Mouse (Mus musculus) heart, postnatal 25 days (tissue): ENCODE data around the gene Tmem247. TPM values are rescaled to one million over a fixed set of nuclear protein-coding genes. Genes with fewer than 3 reads are reported as not detected.

ENCODE experiments used
- DNase-seq: peaks from one replicate; pipeline ENCODE4 v3.0.0; 2022; ENCODE audit warnings: low spot score
- intact Hi-C: fragments of 180-260 bp; cut with DNase I; formaldehyde crosslinking; loops from one replicate; pipeline ENCODE4 v1.15.1; 2025
- total RNA-seq, 2 experiments: library from RNA; stranded (reverse); gene quantifications; 2 replicates each; pipeline ENCODE4 v1.2.3; 2021

Tmem247 gene
- total RNA-seq: not detected

- intact Hi-C loops: loop anchor here (5.0 kb wide), 1 partner anchor 90 kb away; no protein-coding TSS in a partner anchor
- DNase-seq: no peak
These were observed at the start of gene Tmem247 for GRCm38 (mm10) chr17:86917048-86917447. Tmem247 (plus strand) TSS chr17:86917348.

- intact Hi-C loops: no loop called here
- no peak for DNase-seq
These were observed 46.6 kb upstream of the Tmem247 start for GRCm38 (mm10) chr17:86870586-86870985.

GRCm38 (mm10) chr17:86872643-86873042 lies 44.5 kb upstream of the Tmem247 start:
- intact Hi-C loops: no loop called here
- DNase-seq: no peak

GRCm38 (mm10) chr17:86876940-86877339 lies 40.2 kb upstream of the Tmem247 start:
- DNase-seq: no peak
- intact Hi-C loops: no loop called here

- intact Hi-C loops: no loop called here
- no peak for DNase-seq
These were observed 39.4 kb upstream of the Tmem247 start for GRCm38 (mm10) chr17:86877747-86878146.

GRCm38 (mm10) chr17:86880056-86880455 lies 37.1 kb upstream of the Tmem247 start:
- intact Hi-C loops: no loop called here

GRCm38 (mm10) chr17:86880461-86881044 lies 36.6 kb upstream of the Tmem247 start:
- DNase-seq: no peak
- intact Hi-C loops: no loop called here

More at GRCm38 (mm10) chr17:86880056-86880455, 37.1 kb upstream of the Tmem247 start:
- DNase-seq: no peak

- intact Hi-C loops: no loop called here
- DNase-seq: no peak
These were observed 22.0 kb upstream of the Tmem247 start for GRCm38 (mm10) chr17:86895191-86895590.

GRCm38 (mm10) chr17:86897486-86898165 lies 19.5 kb upstream of the Tmem247 start:
- intact Hi-C loops: loop anchor here (1.0 kb wide), 1 partner anchor 16 kb away; no protein-coding TSS in a partner anchor
- DNase-seq: no peak

GRCm38 (mm10) chr17:86899821-86900220 lies 17.3 kb upstream of the Tmem247 start:
- intact Hi-C loops: loop anchor here (10.0 kb wide), 1 partner anchor 145 kb away; the partner anchor contains the start of gene Epas1
- DNase-seq: no peak

- intact Hi-C loops: loop anchor here (10.0 kb wide), 1 partner anchor 146 kb away; the partner anchor contains the start of gene Epas1
- no peak for DNase-seq
These were observed 16.6 kb upstream of the Tmem247 start for GRCm38 (mm10) chr17:86900564-86900963.

- no peak for DNase-seq
- intact Hi-C loops: loop anchor here (10.0 kb wide), 1 partner anchor 148 kb away; the partner anchor contains the start of gene Epas1
These were observed 14.6 kb upstream of the Tmem247 start for GRCm38 (mm10) chr17:86902399-86903067.

GRCm38 (mm10) chr17:86903596-86903995 lies 13.6 kb upstream of the Tmem247 start:
- no peak for DNase-seq
- intact Hi-C loops: loop anchor here (10.0 kb wide), 1 partner anchor 149 kb away; the partner anchor contains the start of gene Epas1

- intact Hi-C loops: loop anchor here (10.0 kb wide), 1 partner anchor 149 kb away; the partner anchor contains the start of gene Epas1
- no peak for DNase-seq
These were observed 12.9 kb upstream of the Tmem247 start for GRCm38 (mm10) chr17:86904206-86904605.

- DNase-seq: peak; percentile 31
- intact Hi-C loops: loop anchor here (1.0 to 10.0 kb wide), 5 partner anchors 88 to 743 kb away; partner anchors contain the start of gene Epas1
These were observed 11.6 kb upstream of the Tmem247 start for GRCm38 (mm10) chr17:86905297-86906135.

- no peak for DNase-seq
- intact Hi-C loops: loop anchor here (1.0 to 10.0 kb wide), 5 partner anchors 89 to 744 kb away; partner anchors contain the start of gene Epas1
These were observed 11.0 kb upstream of the Tmem247 start for GRCm38 (mm10) chr17:86906136-86906461.

- no peak for DNase-seq
- intact Hi-C loops: loop anchor here (1.0 to 10.0 kb wide), 5 partner anchors 89 to 744 kb away; partner anchors contain the start of gene Epas1
These were observed 10.5 kb upstream of the Tmem247 start for GRCm38 (mm10) chr17:86906601-86907000.

- no peak for DNase-seq
- intact Hi-C loops: loop anchor here (2.0 to 10.0 kb wide), 4 partner anchors 90 to 745 kb away; partner anchors contain the start of gene Epas1
These were observed 10.1 kb upstream of the Tmem247 start for GRCm38 (mm10) chr17:86907092-86907491.

GRCm38 (mm10) chr17:86908316-86908715 lies 8.8 kb upstream of the Tmem247 start:
- intact Hi-C loops: loop anchor here (2.0 to 10.0 kb wide), 4 partner anchors 91 to 746 kb away; partner anchors contain the start of gene Epas1
- DNase-seq: no peak
